Mouse (Mus musculus): Measurements from ENCODE around the gene Krt82.
A peak's percentile ranks its signal among the peaks of the same experiment; 100 is the strongest.
"Not testable (repeated sequence)": the region's sequence is repeated elsewhere in the genome, so short reads cannot be mapped to it uniquely, and the experiment has no call there.

Gene Krt82

DNA sequence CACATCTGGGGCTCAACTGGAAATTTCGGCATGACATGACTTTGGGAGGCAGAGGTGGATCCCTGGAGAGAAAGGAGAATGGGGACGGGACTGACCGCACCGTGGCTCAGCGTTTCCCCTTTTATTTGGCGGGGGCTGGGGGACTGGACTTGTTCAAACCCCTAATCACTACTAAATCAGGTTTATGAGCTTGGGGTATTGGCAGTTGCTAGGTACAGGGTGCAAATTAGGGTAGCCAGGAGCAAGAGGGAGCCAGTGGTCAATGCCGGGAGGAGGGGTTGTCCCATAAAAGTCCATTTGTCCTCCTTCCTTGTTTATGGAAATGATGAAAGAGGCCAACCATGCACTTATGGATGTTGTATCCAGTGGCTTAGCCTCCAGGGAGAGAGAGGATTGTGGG is at the start of gene Krt82:
Gene Krt82 (minus strand): TSS at position 101 of the 400 bp plus-strand sequence.
- no peak for DNase-seq

DNA sequence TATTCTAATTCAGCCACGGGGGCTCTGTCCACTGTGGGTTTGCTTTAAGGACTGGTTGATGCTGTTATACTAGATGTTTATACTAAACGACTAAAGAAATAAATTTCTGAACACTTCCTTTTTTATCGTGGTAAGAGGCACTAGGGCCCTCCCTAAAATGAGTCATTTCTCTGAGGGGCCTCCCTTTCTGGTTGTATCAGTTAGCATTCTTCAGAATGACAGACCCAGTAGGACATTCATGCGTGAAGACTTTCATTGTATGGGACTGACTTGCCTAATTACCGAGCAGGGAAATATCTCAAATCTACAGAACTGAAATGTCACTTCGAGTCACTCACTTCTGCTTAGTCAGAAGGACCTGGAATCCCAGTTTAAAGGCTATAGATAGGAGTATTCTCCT is 48.7 kb upstream of the Krt82 start:
- DNase-seq = no peak

DNA sequence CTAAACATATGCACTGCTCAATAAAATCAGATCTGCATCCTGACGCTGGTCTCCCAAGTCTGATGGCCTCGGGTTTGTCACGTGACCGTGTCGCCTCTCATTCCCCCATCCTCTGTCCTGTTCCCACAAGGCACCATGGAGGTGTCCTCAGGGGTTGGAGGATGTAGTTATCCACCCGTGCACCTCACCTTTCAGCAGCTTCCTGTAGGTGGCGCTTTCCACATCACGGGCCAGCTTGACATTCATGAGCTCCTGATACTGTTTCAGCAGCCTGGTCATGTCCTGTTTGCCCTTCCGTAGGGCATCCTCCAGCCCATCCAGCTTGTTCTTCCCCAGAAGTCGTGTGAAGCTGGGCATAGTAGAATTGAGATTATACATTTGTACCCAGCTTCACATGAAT is 37.7 kb upstream of the Krt82 start:
- DNase-seq = no peak

DNA sequence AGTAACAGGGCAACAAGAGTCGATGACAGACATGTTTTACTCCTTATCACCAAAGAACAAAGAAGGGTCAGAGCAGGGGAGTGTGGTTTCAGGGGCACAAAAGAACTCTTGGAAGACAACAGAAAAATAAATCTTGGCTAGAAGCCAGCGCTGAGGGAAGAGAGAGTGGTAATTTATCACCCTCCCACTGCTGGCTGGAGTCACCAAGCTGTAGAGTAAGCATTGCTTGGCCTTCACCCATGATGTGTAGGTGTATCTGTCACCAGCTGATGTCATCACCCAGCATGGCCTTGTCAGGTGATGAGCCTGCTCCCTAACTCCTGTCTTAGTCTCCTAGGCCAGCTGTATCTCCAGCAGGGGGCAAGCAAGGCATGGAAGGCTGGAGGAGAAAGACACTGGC is 34.0 kb upstream of the Krt82 start:
- no peak for DNase-seq

DNA sequence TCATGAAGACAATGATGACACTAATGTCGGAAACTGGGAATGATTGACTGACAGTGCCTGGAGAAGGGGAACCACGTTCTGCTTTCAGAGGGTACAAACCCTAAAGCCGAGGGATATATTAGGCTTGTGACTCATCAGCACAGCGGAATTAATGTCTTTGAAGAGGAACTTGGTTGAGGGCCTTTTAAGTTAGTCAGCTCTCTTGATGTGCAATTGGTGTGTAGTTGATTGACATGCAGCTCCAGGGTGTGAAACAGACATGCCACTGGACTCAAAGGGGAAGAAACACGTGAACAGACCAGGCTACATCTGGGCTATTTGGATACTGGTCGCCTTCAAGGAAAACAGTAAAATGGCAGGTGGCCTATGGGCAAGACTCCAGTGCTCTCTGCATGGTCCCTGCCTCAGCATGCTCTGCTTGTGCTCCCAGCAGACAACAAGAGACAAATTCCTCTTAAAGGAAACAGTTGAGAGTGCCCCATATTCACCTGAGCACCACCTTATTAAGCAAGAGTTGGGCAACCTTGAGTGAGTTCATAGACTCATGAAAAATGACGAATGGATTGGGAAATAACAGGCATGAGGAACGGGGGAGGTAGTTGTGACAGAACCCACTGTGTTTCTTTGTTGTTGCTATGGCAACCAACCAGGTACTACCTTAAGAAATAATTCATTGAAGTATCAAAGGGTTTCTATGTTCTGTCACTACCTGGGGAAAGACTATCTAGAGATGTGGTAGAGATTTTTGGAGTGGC is 32.9 kb upstream of the Krt82 start:
- DNase-seq = no peak

DNA sequence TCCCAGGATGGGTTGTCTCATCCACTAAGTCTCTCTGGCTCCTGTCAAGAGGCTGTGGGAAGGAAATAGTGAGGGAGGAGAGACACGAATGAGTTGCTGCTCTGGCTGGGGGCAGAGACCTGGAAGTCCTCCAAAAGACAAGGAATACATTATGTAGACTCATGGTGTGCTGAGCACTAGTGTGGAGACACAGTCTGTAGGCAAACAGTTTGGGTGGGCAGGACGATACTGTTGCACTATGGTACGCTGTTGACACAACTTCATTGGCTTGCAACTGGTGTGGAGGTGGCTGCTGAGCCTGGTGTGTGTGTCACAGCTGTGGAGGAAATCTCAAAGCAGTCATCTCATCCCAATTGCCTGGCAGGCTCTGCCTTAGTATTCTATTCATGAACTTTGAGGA is 31.2 kb upstream of the Krt82 start:
- no peak for DNase-seq

DNA sequence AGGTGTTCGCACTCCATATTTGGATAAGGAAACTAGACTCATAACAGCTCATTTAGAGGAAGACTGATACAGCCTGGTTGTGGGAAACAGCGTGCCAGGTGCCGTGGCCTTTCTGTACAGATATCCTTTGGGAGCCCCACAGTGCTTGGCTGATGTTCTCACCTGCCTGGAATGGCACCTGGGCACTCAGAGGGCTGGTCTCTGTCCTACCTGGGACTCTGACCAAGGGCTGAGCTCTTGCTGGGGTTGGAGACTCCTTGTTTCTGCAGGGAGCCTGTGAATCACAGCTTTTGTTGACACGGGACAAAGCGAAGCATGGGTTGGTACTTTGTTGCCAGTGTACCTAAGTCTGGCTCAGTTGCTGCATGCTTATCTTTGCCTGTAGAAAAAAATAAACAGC is 25.0 kb upstream of the Krt82 start:
- DNase-seq = no peak

DNA sequence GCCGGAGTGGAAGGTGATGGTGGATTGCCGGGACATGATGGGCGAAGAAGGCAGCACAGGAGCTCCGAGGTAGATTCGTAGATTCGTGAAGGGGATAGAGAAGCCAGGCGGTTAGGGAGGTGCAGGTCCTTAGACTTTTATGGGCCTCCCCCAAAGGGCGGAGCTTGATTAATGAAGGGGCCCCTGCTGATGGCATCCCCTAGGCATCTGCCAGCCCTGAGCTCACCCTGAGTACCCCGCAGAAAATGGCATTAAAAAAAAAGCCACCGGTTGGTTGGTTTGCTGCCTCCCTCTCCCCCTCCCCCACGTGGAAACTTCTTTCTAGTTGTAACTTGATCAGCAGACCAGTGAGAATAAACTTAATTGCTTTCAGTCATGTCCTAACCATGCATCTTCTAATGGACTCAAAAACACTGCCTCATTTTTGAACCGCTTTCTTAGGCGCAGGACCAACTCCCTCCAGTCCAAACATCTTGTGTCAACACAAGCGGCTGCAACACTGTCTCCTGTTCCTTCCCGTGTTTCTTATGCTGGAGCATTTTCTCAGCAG is 23.4 kb upstream of the Krt82 start, which contains the start of gene Krt75:
Gene Krt75 (minus strand): TSS at position 109 of the 550 bp plus-strand sequence.
- DNase-seq = no peak

DNA sequence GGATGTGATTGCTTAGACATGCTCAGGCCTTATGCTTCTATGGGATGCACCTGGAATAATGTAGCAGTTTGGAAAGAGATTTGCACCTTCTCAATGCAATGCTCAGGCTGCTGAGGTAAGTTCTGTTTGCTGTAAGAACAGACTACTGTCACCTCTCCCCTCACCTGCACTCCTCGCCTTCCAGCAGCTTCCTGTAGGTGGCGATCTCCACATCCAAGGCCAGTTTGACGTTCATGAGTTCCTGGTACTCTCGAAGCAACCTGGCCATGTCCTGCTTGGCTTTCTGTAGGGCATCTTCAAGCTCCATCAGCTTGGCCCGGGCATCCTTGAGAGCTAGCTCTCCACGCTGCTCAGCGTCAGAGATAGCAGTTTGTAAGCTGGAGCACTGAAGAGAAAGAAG is 17.3 kb upstream of the Krt82 start:
- DNase-seq = no peak

DNA sequence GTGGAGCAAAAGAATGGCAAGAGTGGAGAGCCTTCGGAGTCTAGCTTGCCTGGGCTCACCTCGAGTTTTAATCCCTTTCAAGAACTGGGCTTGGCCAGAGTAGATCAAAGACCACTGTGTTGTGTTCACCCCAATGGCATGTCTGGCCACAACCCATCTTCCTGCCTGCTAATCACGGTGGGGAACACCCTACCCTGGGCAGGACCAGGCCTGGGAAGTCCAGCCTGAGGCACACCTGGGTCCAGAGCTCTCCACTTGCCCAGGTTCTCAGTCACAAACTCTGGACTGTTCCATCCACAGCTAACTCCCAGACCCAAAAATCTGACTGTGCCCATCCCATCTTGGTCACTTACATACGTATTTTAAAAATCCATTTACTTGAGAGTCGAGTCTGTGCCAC is 12.4 kb upstream of the Krt82 start, which contains the start of gene Krt90:
Gene Krt90 (minus strand): TSS at position 101 of the 400 bp plus-strand sequence.
- no peak for DNase-seq

DNA sequence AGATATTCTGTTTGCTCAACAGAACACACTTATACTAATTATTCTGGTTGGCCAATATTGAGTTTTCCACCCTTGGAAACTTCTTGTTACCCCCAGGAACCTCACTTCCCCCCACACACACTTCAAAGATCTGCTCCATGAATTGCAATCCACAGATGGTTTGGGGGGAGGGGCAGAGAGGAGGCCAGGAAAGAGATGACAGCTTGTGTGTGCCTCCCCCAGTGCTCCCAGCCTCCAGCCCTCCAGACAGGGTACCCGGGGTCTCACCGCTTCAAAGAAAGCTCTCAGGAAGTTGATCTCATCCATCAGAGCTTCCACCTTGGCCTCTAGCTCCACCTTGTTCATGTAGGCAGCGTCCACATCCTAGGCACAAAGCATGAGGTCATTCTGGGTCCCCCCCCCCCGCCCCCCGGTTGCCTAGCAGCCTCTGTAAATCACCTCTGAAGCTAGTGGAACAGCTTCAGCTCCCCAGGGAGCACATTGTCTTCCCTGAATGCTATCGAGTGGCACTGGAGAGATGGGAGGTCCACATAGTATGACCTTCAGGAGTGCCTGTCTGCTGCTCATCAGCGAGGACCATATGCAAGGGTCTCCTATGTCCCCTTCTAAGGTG is 7.7 kb upstream of the Krt82 start:
- DNase-seq = no peak

DNA sequence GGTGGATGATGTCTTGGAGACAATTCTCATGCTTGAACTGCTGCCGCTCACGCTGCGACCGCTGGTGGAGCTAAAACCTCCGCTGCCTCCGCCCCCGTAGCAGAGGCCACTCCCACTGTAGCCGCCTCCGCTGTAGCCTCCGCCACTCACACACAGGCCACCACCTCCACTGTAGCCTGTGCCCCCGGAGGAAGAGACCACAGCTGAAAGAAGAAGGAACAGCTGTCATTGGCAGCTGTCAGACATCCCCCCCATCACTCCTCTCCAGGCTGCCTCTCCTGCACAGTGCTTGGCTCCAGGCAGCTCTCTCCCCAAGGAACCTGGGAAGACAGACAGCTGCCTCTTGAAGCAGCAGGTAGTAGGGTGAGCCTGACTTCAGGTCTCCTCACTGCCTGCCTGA is 2.7 kb upstream of the Krt82 start:
- DNase-seq = peak; percentile 49

DNA sequence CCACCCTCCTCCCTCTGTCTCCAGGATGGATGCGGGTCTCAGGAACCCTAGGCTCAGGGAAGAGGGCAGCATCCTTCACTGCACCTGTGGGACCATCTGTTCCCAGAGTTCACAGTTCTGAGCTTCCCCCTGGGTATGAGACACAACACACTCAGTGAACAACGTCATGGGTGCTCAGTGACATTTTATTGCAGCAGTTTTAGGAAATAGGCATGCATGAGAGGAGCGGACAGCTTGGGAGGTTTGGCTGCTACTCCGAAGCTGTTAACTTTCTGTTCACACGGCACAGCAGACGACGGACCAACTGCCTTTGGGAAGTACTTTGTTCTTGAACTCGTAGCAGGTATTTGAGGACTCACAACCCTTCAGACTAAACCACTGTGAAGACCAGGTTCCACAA is 1.7 kb upstream of the Krt82 start:
- no peak for DNase-seq

DNA sequence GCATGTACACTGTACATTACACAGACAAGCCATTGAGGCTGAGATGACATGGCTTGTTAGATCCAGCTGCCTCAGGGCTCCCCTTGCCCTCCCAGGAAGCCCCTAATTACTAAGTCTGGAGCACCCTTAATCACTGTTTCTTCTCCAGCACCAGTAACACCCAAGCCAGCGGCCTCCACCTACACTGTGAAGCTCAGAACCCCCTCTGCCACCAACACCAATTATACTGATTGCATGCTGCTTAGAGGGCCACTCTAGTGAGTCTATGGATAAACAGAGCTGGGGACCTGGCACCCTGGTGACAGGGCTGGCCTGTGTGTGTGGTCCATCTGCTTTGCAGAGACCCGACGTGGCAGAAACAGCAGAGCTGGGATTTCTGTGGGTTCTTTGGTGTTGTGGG is 6.0 kb downstream of the Krt82 start:
- no peak for DNase-seq

DNA sequence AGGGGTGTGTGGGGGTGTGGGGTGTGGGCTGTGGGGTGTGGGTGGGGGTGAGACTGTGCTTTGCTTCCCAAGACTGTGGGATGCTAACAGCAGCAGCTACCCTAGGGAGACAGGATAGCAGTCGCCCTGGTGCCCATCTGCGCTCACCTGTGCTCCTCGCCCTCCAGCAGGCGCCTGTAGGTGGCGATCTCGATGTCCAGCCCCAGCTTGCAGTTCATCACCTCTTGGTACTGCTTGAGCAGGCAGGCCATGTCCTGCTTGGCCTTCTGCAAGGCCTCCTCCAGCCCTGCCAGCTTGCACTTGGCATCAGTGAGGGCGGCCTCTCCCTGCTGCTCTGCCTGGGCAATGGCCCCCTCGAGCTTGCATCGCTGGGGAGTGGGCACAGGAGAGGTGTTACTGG is 7.9 kb downstream of the Krt82 start:
- no peak for DNase-seq

DNA sequence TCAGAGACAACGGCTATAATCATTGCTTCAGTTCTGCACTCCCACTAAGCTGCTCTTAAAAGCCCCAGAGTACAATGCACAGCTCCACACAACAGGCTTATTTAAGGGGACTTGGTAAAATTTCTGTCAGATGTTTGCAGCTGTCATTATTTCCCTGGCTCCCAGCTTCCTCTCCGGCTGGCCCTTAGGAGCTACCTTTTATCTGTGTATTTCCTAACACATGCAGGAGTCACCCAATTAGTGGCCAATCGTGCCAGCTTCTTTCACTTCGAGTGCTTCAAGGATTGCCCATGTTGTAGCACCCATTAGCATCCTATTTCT is 11.9 kb downstream of the Krt82 start:
- DNase-seq = no peak

DNA sequence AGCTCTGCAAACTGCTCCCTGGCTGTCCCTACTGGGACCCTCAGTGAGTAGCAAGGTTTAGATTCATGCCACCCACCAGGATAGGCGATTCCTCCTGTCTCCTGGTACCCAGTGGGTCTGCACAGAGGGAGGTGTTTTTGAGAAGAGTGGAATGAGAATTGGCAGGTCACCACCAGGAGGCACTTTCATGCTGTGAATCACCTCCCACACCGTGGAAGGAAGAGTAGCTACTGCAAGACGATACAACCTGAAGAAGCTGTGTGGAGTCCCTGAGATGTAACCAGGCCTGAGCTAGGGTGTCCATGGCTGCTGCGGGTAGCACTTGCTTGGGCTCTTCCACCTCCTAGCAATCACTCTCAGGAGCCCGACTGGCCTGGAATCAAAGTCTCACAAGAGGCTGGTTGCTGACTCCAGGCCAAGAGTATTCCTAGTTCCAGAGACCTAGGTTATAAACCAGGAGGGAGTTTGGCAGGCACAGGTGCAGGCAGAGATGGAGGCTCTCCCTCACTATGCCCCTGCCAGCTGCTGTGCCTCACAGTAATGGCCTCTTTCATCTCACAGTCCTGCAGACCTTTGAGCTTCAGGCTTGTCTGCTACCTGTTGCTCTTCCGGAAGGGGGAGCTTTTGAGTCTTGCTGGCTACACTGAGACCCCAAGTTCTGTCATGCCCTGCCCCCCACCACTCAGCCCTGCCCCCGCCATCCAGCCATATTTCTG is 12.4 kb downstream of the Krt82 start:
- peak; percentile 11 for DNase-seq

DNA sequence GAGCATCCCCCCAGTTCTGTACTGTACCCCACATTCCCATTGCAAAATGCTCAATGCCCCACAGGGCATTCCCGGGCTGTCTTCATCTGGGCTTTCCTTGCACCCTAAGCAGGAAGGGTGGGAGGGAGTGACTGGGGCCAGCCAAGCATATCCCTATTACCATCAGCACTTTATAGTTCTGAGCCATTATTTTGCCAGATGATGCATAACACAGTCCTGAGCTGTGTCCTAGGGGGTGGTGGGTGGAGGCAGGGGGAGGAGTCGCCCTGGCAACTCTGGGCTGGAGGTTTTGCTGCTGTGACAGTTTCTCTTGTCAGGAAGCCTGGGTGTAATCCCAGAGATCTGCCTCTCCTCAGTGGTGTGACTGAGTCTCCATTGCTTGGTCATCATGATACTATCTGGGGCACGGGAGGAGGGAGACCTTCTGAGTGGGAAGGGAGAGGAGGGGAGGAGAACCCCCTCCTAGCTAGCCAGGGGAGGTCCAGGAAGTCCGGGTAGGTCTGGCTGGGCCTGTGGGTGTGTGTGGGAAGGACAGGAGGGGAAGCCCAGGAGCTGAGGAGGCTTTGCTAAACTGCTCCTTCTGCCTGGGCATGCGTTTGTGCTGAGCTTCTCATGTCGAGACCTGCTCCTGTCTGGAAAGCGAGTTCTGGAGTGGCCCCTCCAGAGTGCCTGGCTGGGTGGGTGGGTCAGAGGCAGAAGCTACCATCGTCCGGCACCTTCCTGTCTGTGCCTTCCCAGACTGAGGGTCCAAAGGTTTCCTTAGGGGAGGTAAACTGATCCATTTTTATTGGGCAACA is 14.2 kb downstream of the Krt82 start:
- DNase-seq = no peak

DNA sequence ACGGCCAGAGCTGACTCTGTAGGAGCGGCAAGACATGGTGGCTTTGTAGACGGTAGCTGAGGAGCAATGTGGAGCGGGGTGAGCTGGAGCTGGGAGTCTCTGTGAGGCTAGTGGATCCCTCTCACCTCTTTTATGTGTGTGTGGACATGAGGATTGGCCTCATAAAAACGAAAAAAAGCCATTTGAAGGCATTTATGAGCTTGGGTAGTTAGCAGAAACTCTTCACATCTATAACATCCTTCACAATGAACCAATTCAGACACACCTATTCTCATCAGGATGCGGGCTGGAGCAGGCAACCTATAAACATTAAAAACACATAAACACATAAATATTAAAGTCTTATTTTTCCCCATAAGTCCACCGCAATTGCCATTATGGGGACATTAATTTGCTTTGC is 17.7 kb downstream of the Krt82 start, which contains the start of gene Krt84:
Gene Krt84 (minus strand): TSS at position 101 of the 400 bp plus-strand sequence.
- no peak for DNase-seq

DNA sequence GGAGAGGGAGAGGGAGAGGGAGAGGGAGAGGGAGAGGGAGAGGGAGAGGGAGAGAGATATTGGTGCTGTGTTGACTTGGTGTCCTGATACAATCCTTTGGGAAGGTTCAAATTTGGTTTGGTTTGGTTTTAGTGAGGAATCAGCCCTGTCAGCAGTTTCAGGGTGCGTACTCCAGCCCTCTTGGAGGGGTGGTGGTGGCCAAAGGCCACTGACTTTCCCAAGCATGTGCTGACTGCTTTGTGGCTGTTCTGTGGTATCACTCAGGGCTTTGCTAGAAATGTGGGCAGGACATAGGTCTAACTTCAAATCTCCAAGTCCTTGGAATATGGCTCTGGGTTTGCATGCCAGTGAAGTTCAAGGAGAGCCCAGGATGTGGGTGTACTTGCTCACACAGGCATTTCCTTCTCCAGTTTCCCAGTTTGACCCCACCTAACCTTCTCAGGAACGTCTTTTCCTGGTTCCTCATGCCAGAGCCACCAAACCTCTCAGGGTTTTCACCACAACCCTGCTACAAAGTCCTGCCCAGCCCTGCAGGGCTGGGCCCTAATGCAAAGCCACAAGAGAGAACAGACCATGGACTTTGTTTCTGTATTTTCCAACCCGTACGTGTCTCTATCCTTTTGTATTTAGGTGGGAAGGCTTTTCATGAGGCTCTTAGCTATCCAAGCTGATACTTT is 27.8 kb downstream of the Krt82 start:
- DNase-seq = peak; percentile 10

DNA sequence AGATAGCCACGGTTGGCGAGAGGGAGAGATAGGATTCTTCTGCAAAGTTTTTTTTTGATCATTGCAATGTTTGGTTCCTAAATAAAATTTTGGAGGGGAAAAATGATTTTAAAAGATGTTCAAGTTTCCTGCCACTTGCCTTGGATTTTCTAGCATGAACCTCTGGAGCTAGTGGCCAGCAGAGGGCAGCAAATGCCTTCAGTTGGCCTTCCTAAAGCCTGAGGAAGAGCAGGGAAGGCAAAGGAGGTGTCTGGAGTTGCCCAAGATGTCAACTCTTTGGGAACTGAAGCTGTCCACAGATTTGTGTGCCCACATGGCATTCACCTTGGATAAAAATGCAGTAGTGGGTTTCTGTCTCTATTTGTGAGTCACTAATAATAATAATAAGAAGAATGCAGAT is 30.7 kb downstream of the Krt82 start:
- DNase-seq = peak; percentile 82

DNA sequence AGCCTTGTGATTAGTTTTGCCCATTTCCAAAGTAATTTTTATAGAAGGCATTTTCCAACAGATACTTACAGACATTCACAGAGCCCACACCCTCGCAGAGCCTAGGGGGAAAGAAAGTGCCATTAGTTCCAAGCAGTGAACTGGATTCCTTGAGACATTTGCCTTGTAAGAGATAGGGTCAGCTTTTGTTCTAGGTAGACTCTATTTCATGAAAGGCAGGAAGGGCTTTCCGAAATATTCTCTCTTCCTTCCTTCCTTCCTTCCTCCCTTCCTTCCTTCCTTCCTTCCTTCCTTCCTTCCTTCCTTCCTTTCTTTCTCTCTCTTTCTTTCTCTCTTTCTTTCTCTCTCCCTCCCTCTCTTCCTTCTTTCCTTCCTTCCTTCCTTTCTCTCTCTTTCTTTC is 33.3 kb downstream of the Krt82 start, which contains the start of gene Gm49425:
Gene Gm49425 (minus strand): TSS at position 101 of the 400 bp plus-strand sequence.
- DNase-seq = not testable (repeated sequence)

Measured in kidney, postnatal 14 days (tissue).